Mouse (Mus musculus) erythroblast, embryonic 14.5 days (primary cell): ENCODE data around the gene Myl6.

Source experiments
- GATA1 ChIP-seq: IDR thresholded peaks from 2 replicates; pipeline ENCODE4 v1.6.1; 2012; ENCODE audit warnings: low read length, inconsistent platforms, mixed read lengths
- TAL1 ChIP-seq: IDR thresholded peaks from 3 replicates; pipeline ENCODE4 v1.6.1; 2012; ENCODE audit warnings: low read length, inconsistent platforms, mixed read lengths

GRCm38 (mm10) chr10:128489380-128489779, 4.6 kb downstream of the Myl6 start:
- TF ChIP-seq GATA1: no peak
- TF ChIP-seq TAL1: no peak
